In genomic region chr15:78380741-78381140, GRCm38 (mm10) we compare ENCODE assay signal across 40 mouse cellular contexts. TPM values are rescaled to one million over a fixed set of nuclear protein-coding genes. Genes with fewer than 3 reads are reported as not detected.
DNase-seq lines count a peak whose midpoint lies in the region; ATAC-seq and TF ChIP-seq lines count a peak whose summit lies in the region.
"Had no signal": no experiment of that assay in that cellular context is flagged by ENCODE, and none has a peak within 500 bp of the region (broad histone marks: within the 10 kb centered on the region; RNA-seq: fewer than 3 reads in every experiment).

No protein-coding gene starts in this region.

- no peaks in the 10 kb centered on the region for H3K36me3 ChIP-seq in forebrain, embryonic 14.5 days (ENCODE audit: control insufficient read depth, insufficient read depth, low read length)
- no peaks in the 10 kb centered on the region for H3K36me3 ChIP-seq in forebrain, embryonic 13.5 days (ENCODE audit: poor library complexity, severe bottlenecking)
- H3K36me3 ChIP-seq in limb, embryonic 10.5 days, result no peaks in the 10 kb centered on the region
- H3K36me3 ChIP-seq: heart, embryonic 13.5 days; hindbrain, embryonic 10.5 days; intestine, embryonic 15.5 days; neural tube, embryonic 15.5 days had no signal

- H3K9ac ChIP-seq in forebrain, embryonic 14.5 days (ENCODE audit: low read length), result no peak overlapping the region
- no peak overlapping the region for H3K9ac ChIP-seq in forebrain, embryonic 13.5 days
- H3K9ac ChIP-seq: heart, embryonic 13.5 days; intestine, embryonic 15.5 days; liver, embryonic 14.5 days; neural tube, embryonic 15.5 days had no signal

- 28% methylated on average over 4 of the region's 4 CpGs for WGBS in forebrain, embryonic 14.5 days
- WGBS in forebrain, embryonic 13.5 days, result 28% methylated on average over 4 of the region's 4 CpGs
- 73% methylated on average over 4 of the region's 4 CpGs for WGBS in limb, embryonic 10.5 days

- no peak overlapping the region for H3K4me3 ChIP-seq in forebrain, embryonic 14.5 days (ENCODE audit: low read depth, low read length)
- no peak overlapping the region for H3K4me3 ChIP-seq in forebrain, embryonic 13.5 days
- no peak overlapping the region for H3K4me3 ChIP-seq in layer of hippocampus, adult 2 months
- H3K4me3 ChIP-seq in limb, embryonic 10.5 days, result no peak overlapping the region
- H3K4me3 ChIP-seq: erythroblast, embryonic 14.5 days; heart, adult 2 months; heart, embryonic 13.5 days; hindbrain, embryonic 10.5 days; intestine, embryonic 15.5 days; neural tube, embryonic 15.5 days had no signal

- H3K4me1 ChIP-seq in forebrain, embryonic 14.5 days (ENCODE audit: control insufficient read depth, insufficient read depth, low read length), result peaks cover 7% of the 10 kb centered on the region; the same call in 1 of the 2 replicates
- H3K4me1 ChIP-seq in forebrain, embryonic 13.5 days, result peaks cover 17% of the 10 kb centered on the region
- H3K4me1 ChIP-seq in limb, embryonic 10.5 days, result no peaks in the 10 kb centered on the region
- H3K4me1 ChIP-seq: intestine, embryonic 15.5 days had no signal

- no peaks in the 10 kb centered on the region for H3K27me3 ChIP-seq in forebrain, embryonic 14.5 days (replicated peaks; ENCODE audit: control insufficient read depth, insufficient read depth, low read length)
- no peaks in the 10 kb centered on the region for H3K27me3 ChIP-seq in forebrain, embryonic 13.5 days
- H3K27me3 ChIP-seq in limb, embryonic 10.5 days (ENCODE audit: low read depth, poor library complexity, severe bottlenecking), result no peaks in the 10 kb centered on the region
- H3K27me3 ChIP-seq: heart, embryonic 13.5 days; neural tube, embryonic 15.5 days had no signal

- H3K9me3 ChIP-seq in forebrain, embryonic 14.5 days (replicated peaks; ENCODE audit: control insufficient read depth, low read length), result no peaks in the 10 kb centered on the region
- 0 out of 2 replicates have a peak, but pooled peaks cover 4% of the 10 kb centered on the region for H3K9me3 ChIP-seq in forebrain, embryonic 13.5 days (replicated peaks)
- H3K9me3 ChIP-seq in limb, embryonic 10.5 days (replicated peaks), result no peaks in the 10 kb centered on the region
- H3K9me3 ChIP-seq: heart, embryonic 13.5 days; intestine, embryonic 15.5 days; neural tube, embryonic 15.5 days had no signal

- H3K27ac ChIP-seq in forebrain, embryonic 14.5 days (ENCODE audit: low read depth, low read length), result no peak overlapping the region
- no peak overlapping the region for H3K27ac ChIP-seq in forebrain, embryonic 13.5 days
- peak overlapping the region; percentile 84 for H3K27ac ChIP-seq in layer of hippocampus, adult 2 months
- H3K27ac ChIP-seq in limb, embryonic 10.5 days, result no peak overlapping the region
- H3K27ac ChIP-seq: heart, adult 2 months; heart, embryonic 13.5 days; hindbrain, embryonic 10.5 days; intestine, embryonic 15.5 days; liver, embryonic 14.5 days; macrophage; neural tube, embryonic 15.5 days had no signal

- no peak for ATAC-seq in forebrain, embryonic 14.5 days
- ATAC-seq in forebrain, embryonic 13.5 days, result no peak
- ATAC-seq: hindbrain, embryonic 16.5 days; intestine, embryonic 15.5 days had no signal

- TF ChIP-seq CTCF in layer of hippocampus, adult 2 months (conservative IDR thresholded peaks at IDR 0.05), result no peak

- DNase-seq in forebrain, embryonic 14.5 days (ENCODE audit: low spot score), result peak; percentile 49
- DNase-seq in layer of hippocampus, adult 2 months (ENCODE audit: low spot score in 2 of 2), result peak; percentile 65 to 69
- no peak for DNase-seq in layer of hippocampus, postnatal 10 days (ENCODE audit: low spot score in 2 of 2)
- peak; percentile 71 for DNase-seq in brain, adult 2 months (ENCODE audit: low read depth, low spot score)
- DNase-seq in layer of hippocampus, postnatal 36 days, result peak; percentile 27 to 58
- DNase-seq in limb, embryonic 10.5 days (ENCODE audit: low spot score), result no peak
- no peak for DNase-seq in gastrocnemius, postnatal 25 days
- DNase-seq: adrenal gland, postnatal 25 days; cerebellum, adult 2 months; cerebellum, postnatal 25 days; gastrocnemius, postnatal 36 days; heart, adult 2 months; heart, postnatal 14 days; kidney, adult 9 months; kidney, postnatal 10 days; liver; lung, adult 2 months; lung, postnatal 10 days; midbrain, embryonic 14.5 days; right cerebral cortex, postnatal 14 days; thymus, postnatal 4 days had no signal

- H3K4me2 ChIP-seq in forebrain, embryonic 14.5 days (ENCODE audit: low read length), result no peak overlapping the region
- H3K4me2 ChIP-seq in forebrain, embryonic 13.5 days, result no peak overlapping the region
- H3K4me2 ChIP-seq: heart, embryonic 13.5 days; intestine, embryonic 15.5 days; neural tube, embryonic 15.5 days had no signal

RNA-seq across cellular contexts. Expression of gene Tex33, which starts 15.0 kb away (rescaled TPM):
- not detected in 2 replicates for polyA plus RNA-seq in forebrain, embryonic 14.5 days (2014; fragmentation: Nextera tagmentation; extraction: Ambion mirVana)
- polyA plus RNA-seq in forebrain, embryonic 13.5 days (2015; fragmentation: Nextera tagmentation; extraction: Ambion mirVana), result not detected in 2 replicates
- not detected for total RNA-seq in layer of hippocampus, adult 2 months (2021)
- total RNA-seq in layer of hippocampus, postnatal 10 days (2021), result under 1 TPM in 1 of 2 experiments, not detected in 1; 0.49 TPM
- not detected for total RNA-seq in layer of hippocampus, postnatal 36 days (2021)
- polyA plus RNA-seq in limb, embryonic 10.5 days (2016; fragmentation: Nextera tagmentation; extraction: Ambion mirVana), result not detected in 2 replicates
- total RNA-seq in gastrocnemius, postnatal 25 days (2021), result not detected
- total RNA-seq: adrenal gland, adult 18-20 months; adrenal gland, postnatal 25 days; gastrocnemius, adult 18-20 months; gastrocnemius, postnatal 36 days; heart, adult 2 months; heart, postnatal 14 days; megakaryocyte-erythroid progenitor cell, adult 5-6 weeks had no signal
- polyA plus RNA-seq: cerebellum, adult 2 months; embryonic facial prominence, embryonic 14.5 days; erythroblast, embryonic 14.5 days; forebrain, embryonic 11.5 days; heart, embryonic 13.5 days; hindbrain, embryonic 10.5 days; hindbrain, embryonic 16.5 days; intestine, embryonic 15.5 days; large intestine, adult 2 months; limb, embryonic 11.5 days; lung, adult 2 months; macrophage; midbrain, embryonic 14.5 days; neural tube, embryonic 15.5 days; small intestine, adult 2 months; stomach, embryonic 14.5 days had no signal

RNA-seq across cellular contexts. Expression of gene Tst, which starts 25.0 kb away (rescaled TPM):
- polyA plus RNA-seq in forebrain, embryonic 14.5 days (2014; fragmentation: Nextera tagmentation; extraction: Ambion mirVana), result 27.0 and 27.4 TPM in 2 replicates
- polyA plus RNA-seq in forebrain, embryonic 13.5 days (2015; fragmentation: Nextera tagmentation; extraction: Ambion mirVana), result 12.0 and 15.9 TPM in 2 replicates
- total RNA-seq in layer of hippocampus, adult 2 months (2021), result 10 to 100 TPM; 35.6 to 40.3 TPM
- 10 to 100 TPM; 43.7 to 55.4 TPM for total RNA-seq in layer of hippocampus, postnatal 10 days (2021)
- total RNA-seq in layer of hippocampus, postnatal 36 days (2021), result 10 to 100 TPM; 37.7 to 40.9 TPM
- polyA plus RNA-seq in limb, embryonic 10.5 days (2016; fragmentation: Nextera tagmentation; extraction: Ambion mirVana), result 8.1 and 8.5 TPM in 2 replicates
- total RNA-seq in gastrocnemius, postnatal 25 days (2021), result 10 to 100 TPM; 18.4 to 26.5 TPM

RNA-seq across cellular contexts. Expression of gene Mpst, which starts 25.5 kb away (rescaled TPM):
- 5.9 and 6.1 TPM in 2 replicates for polyA plus RNA-seq in forebrain, embryonic 14.5 days (2014; fragmentation: Nextera tagmentation; extraction: Ambion mirVana)
- polyA plus RNA-seq in forebrain, embryonic 13.5 days (2015; fragmentation: Nextera tagmentation; extraction: Ambion mirVana), result 2.3 and 3.0 TPM in 2 replicates
- 10 to 100 TPM; 29.5 to 31.8 TPM for total RNA-seq in layer of hippocampus, adult 2 months (2021)
- 10 to 100 TPM; 50.5 to 55.2 TPM for total RNA-seq in layer of hippocampus, postnatal 10 days (2021)
- 10 to 100 TPM; 24.6 to 30.7 TPM for total RNA-seq in layer of hippocampus, postnatal 36 days (2021)
- 1.1 and 2.1 TPM in 2 replicates for polyA plus RNA-seq in limb, embryonic 10.5 days (2016; fragmentation: Nextera tagmentation; extraction: Ambion mirVana)
- 10 to 100 TPM; 55.7 to 56.8 TPM for total RNA-seq in gastrocnemius, postnatal 25 days (2021)

RNA-seq across cellular contexts. Expression of gene Kctd17, which starts 47.6 kb away (rescaled TPM):
- polyA plus RNA-seq in forebrain, embryonic 14.5 days (2014; fragmentation: Nextera tagmentation; extraction: Ambion mirVana), result 110 and 113 TPM in 2 replicates
- polyA plus RNA-seq in forebrain, embryonic 13.5 days (2015; fragmentation: Nextera tagmentation; extraction: Ambion mirVana), result 84.6 and 104 TPM in 2 replicates
- 100 to 1,000 TPM; 263 to 271 TPM for total RNA-seq in layer of hippocampus, adult 2 months (2021)
- total RNA-seq in layer of hippocampus, postnatal 10 days (2021), result 100 to 1,000 TPM; 208 to 216 TPM
- total RNA-seq in layer of hippocampus, postnatal 36 days (2021), result 100 to 1,000 TPM; 248 TPM
- polyA plus RNA-seq in limb, embryonic 10.5 days (2016; fragmentation: Nextera tagmentation; extraction: Ambion mirVana), result 42.8 and 49.9 TPM in 2 replicates
- total RNA-seq in gastrocnemius, postnatal 25 days (2021), result 10 to 100 TPM; 15.8 to 22.8 TPM
- total RNA-seq: megakaryocyte-erythroid progenitor cell, adult 5-6 weeks; MEL had no signal

RNA-seq across cellular contexts. Expression of gene Csf2rb, which starts 55.2 kb away (rescaled TPM):
- polyA plus RNA-seq in forebrain, embryonic 14.5 days (2014; fragmentation: Nextera tagmentation; extraction: Ambion mirVana), result 0.44 and 0.74 TPM in 2 replicates
- polyA plus RNA-seq in forebrain, embryonic 13.5 days (2015; fragmentation: Nextera tagmentation; extraction: Ambion mirVana), result 0.40 and 0.43 TPM in 2 replicates
- total RNA-seq in layer of hippocampus, adult 2 months (2021), result 1 to 10 TPM; 1.3 to 1.7 TPM
- 1 to 10 TPM; 1.5 to 2.4 TPM for total RNA-seq in layer of hippocampus, postnatal 10 days (2021)
- 1 to 10 TPM; 1.1 to 2.1 TPM for total RNA-seq in layer of hippocampus, postnatal 36 days (2021)
- polyA plus RNA-seq in limb, embryonic 10.5 days (2016; fragmentation: Nextera tagmentation; extraction: Ambion mirVana), result 1.5 and 3.3 TPM in 2 replicates
- 1 to 10 TPM in 1 of 2 experiments, under 1 TPM in 1; 0.95 to 2.4 TPM for total RNA-seq in gastrocnemius, postnatal 25 days (2021)

Comparison
In these comparisons a context has a peak if more than half of its experiments do, and no peak if none do; other contexts are left out.
1. DNase-seq: peak in forebrain, embryonic 14.5 days (single experiment), layer of hippocampus, adult 2 months (2 of 2), brain, adult 2 months (single experiment) and layer of hippocampus, postnatal 36 days (2 of 2); none in layer of hippocampus, postnatal 10 days (0 of 2), limb, embryonic 10.5 days (single experiment) and gastrocnemius, postnatal 25 days (single experiment).